Mouse (Mus musculus) heart, postnatal 0 days (tissue): Measurements from ENCODE around the gene Arpc5. TPM values are rescaled to one million over a fixed set of nuclear protein-coding genes. Genes with fewer than 3 reads are reported as not detected.
"Not testable (repeated sequence)": the region's sequence is repeated elsewhere in the genome, so short reads cannot be mapped to it uniquely, and the experiment has no call there.

Experiments used
- ATAC-seq: fragments of 200-750 bp; cut with Nextera tagmentation; 2 replicates; pipeline ENCODE4 v1.8.0; 2017; ENCODE audit warnings: low read depth, moderate number of reproducible peaks, moderate library complexity; ENCODE audit not compliant: insufficient read depth
- DNase-seq: peaks from one replicate; pipeline ENCODE4 v3.0.0-alpha.2; 2016; ENCODE audit warnings: low spot score
- H3K27ac ChIP-seq: fragments of 300-500 bp; sonication (generic); 2 replicates; pipeline ENCODE4 v1.5.1; 2014; ENCODE audit warnings: low read depth, mild to moderate bottlenecking
- H3K27me3 ChIP-seq: fragments of 300-500 bp; sonication (generic); 2 replicates; pipeline ENCODE4 v1.6.1; 2014; ENCODE audit warnings: low read length, mixed read lengths; ENCODE audit not compliant: control insufficient read depth, insufficient read depth
- H3K36me3 ChIP-seq: fragments of 300-500 bp; sonication (generic); replicated peaks from 2 replicates; pipeline ENCODE4 v1.6.1; 2014; ENCODE audit warnings: low read length, mixed read lengths; ENCODE audit not compliant: control insufficient read depth, insufficient read depth
- H3K4me1 ChIP-seq: fragments of 300-500 bp; sonication (generic); 2 replicates; pipeline ENCODE4 v1.6.1; 2014; ENCODE audit warnings: antibody characterized with exemption; ENCODE audit not compliant: control insufficient read depth, insufficient read depth
- H3K4me2 ChIP-seq: fragments of 300-500 bp; sonication (generic); 2 replicates; pipeline ENCODE4 v1.6.1; 2014; ENCODE audit warnings: low read depth, mild to moderate bottlenecking, low read length, moderate library complexity
- H3K4me3 ChIP-seq: fragments of 300-500 bp; sonication (generic); 2 replicates; pipeline ENCODE4 v1.5.1; 2014; ENCODE audit warnings: low read depth, low read length
- H3K9ac ChIP-seq: fragments of 300-500 bp; sonication (generic); replicated peaks from 2 replicates; pipeline ENCODE4 v1.6.1; 2014; ENCODE audit warnings: low read depth, low read length, mixed read lengths
- H3K9me3 ChIP-seq: fragments of 300-500 bp; sonication (generic); replicated peaks from 2 replicates; pipeline ENCODE4 v1.6.1; 2016; ENCODE audit warnings: low read length; ENCODE audit not compliant: control insufficient read depth
- CTCF ChIP-seq: IDR thresholded peaks from 2 replicates; pipeline ENCODE4 v1.5.1; 2016; ENCODE audit warnings: antibody characterized with exemption, control low read depth, low read depth
- EP300 ChIP-seq: IDR thresholded peaks from 2 replicates; pipeline ENCODE4 v1.6.1; 2016; ENCODE audit warnings: antibody characterized with exemption, low read depth
- WGBS: fragments of 180-500 bp; shearing (Covaris S2); extraction: QIAGEN DNeasy Blood & Tissue Kit; methylation state at CpG from one replicate; pipeline ENCODE4 v1.1.7; 2014; 5-methylcytosine and 5-hydroxymethylcytosine counted together
- polyA plus RNA-seq: library from polyadenylated mRNA; unstranded; fragments of >200 nt; fragmentation: Nextera tagmentation; extraction: Ambion mirVana; gene quantifications from 2 replicates; pipeline ENCODE4 v1.2.1, GENCODE M21; 2015
- total RNA-seq: library from RNA; depleted of rRNA; stranded (reverse); fragments of >200 nt; gene quantifications from 2 replicates; pipeline ENCODE4 v1.2.3, GENCODE M21; 2014; ENCODE audit warnings: low replicate concordance

Gene Arpc5
- total and polyA plus RNA-seq, 2 experiments from 2014 or later, result 94.3 to 152 TPM

DNA sequence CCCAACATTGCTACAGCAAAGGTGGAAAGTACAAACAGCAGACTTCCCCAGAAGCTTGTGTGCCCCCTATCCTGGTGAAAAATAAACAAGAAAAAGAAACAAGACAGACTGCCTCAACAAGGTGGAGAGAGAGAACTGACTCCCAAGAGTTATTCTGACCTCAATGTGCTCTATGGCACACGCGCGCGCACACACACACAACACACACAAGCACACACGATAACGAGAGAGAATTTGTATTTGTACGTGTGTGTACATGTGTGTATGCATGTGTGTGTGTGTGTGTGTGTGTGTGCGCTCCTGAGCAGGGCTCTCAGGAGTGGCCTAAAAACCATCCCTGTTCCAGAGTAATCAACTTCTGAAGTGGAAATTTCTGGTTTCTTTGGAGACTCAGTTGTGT, 18.3 kb downstream of the Arpc5 start:
- 94% methylated on average over 8 of the region's 8 CpGs for WGBS
- Histone ChIP-seq H3K27me3 (no peaks in the 10 kb centered on the region), H3K9ac (no peak overlapping the region), H3K27ac (no peak overlapping the region), H3K36me3 (no peaks in the 10 kb centered on the region), H3K9me3 (no peaks in the 10 kb centered on the region), H3K4me2 (no peak overlapping the region), H3K4me3 (no peak overlapping the region), H3K4me1 (no peaks in the 10 kb centered on the region)
- TF ChIP-seq EP300 (no peak), CTCF (no peak)
- DNase-seq, result no peak
- ATAC-seq, result no peak

DNA sequence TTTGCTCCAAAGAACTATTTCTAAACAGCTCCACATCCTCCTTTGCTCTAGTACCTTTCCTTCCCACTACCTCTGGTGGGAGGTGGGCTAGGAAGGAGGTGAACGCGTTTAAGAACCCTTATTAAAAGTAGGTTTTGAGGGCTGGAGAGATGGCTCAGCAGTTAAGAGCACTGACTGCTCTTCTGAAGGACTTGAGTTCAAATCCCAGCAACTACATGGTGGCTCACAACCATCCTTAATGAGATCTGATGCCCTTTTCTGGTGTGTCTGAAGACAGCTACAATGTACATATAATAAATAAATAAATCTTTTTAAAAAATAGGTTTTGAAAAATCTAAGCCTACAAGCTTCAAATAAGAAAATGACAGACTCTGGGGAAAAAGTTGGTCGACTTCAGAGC, 19.1 kb downstream of the Arpc5 start:
- not testable (repeated sequence) for H3K9ac ChIP-seq, H3K4me1 ChIP-seq, H3K9me3 ChIP-seq, H3K36me3 ChIP-seq, H3K27me3 ChIP-seq, DNase-seq, H3K4me3 ChIP-seq, ATAC-seq, H3K27ac ChIP-seq, H3K4me2 ChIP-seq
- 87% methylated on average over 3 of the region's 3 CpGs for WGBS

DNA sequence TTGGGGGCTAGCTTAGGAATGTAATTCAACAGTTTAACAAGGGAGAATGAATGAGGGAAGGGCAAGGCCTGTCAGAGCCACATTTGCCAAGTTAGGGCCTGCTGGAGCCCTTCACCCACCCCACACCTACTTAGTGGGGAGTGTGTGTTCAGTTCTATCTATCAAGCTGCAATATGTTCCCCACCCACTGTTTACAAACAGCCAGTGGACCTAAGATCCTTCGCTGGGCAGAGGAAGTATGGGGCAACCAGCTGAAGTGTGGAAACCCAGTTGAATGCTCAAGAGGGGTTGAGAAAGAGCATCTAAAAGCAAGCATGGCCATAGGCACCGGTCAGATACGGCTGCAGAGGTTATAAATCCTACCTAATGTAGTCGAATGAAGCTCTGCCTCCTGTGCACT, 20.6 kb downstream of the Arpc5 start:
- DNase-seq (no peak), ATAC-seq (no peak)
- no peak overlapping the region for H3K4me2 ChIP-seq
- H3K9ac ChIP-seq, result no peak overlapping the region
- WGBS, result 80% methylated on average over 4 of the region's 4 CpGs
- H3K4me1 ChIP-seq, result peaks cover 9% of the 10 kb centered on the region; the same call in 1 of the 2 replicates
- H3K27ac ChIP-seq, result no peak overlapping the region
- no peaks in the 10 kb centered on the region for H3K36me3 ChIP-seq
- no peaks in the 10 kb centered on the region for H3K9me3 ChIP-seq
- TF ChIP-seq CTCF (no peak), EP300 (no peak)
- H3K27me3 ChIP-seq, result no peaks in the 10 kb centered on the region
- H3K4me3 ChIP-seq, result no peak overlapping the region

DNA sequence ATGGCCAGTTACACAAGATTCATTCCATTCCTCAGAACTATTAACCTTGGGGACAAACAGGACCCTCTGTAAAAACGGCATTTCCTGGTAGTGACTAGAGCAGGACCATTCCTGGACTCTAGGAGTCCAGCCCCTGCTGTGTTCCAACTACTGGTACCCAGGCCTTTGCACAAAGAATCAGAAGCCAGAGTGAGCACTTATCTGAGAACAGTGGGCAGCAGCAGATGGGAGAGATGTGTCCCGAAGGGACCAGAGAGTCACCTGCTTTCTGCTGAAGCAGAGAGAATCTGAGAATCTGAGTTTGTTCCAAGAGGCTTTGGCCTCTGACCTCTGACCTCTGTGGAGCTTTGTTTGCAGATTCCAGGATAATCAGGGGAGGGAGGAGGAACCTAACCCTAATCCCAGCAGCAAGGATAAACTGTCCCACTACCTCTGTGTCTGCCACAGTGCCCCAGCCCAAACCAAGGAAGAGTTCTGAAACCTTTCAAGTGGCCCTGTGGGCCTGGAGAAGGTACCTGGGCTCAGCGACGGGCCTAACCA, 21.8 kb downstream of the Arpc5 start:
- no peak overlapping the region for H3K4me3 ChIP-seq
- no peaks in the 10 kb centered on the region for H3K27me3 ChIP-seq
- ATAC-seq (no peak), DNase-seq (no peak)
- no peak overlapping the region for H3K4me2 ChIP-seq
- TF ChIP-seq EP300 (no peak), CTCF (no peak)
- H3K36me3 ChIP-seq, result no peaks in the 10 kb centered on the region
- WGBS, result 61% methylated on average over 4 of the region's 4 CpGs
- no peak overlapping the region for H3K27ac ChIP-seq
- H3K9ac ChIP-seq, result no peak overlapping the region
- no peaks in the 10 kb centered on the region for H3K9me3 ChIP-seq
- peaks cover 9% of the 10 kb centered on the region; the same call in 1 of the 2 replicates for H3K4me1 ChIP-seq

DNA sequence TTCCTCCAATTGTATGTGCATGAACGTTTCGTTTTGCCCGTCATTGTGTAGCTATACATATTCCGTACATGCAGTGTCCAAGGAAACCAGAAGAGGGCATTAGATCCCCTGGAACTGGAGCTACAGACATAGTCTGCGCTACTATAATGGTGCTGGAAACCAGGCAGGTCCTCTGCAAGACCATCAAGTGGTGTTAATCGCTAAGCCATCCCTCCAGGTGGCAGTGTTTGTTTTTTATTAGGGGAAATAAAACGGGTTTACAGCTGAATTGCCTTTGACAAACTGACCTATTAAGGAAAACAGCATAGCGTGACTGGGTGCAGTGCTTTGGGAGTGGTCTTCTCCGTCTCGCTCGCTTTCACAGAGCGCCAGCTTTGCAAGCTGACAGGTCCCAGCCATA, 23.9 kb downstream of the Arpc5 start:
- Histone ChIP-seq H3K27ac (no peak overlapping the region), H3K4me3 (no peak overlapping the region)
- 26% methylated on average over 12 of the region's 12 CpGs for WGBS

DNA sequence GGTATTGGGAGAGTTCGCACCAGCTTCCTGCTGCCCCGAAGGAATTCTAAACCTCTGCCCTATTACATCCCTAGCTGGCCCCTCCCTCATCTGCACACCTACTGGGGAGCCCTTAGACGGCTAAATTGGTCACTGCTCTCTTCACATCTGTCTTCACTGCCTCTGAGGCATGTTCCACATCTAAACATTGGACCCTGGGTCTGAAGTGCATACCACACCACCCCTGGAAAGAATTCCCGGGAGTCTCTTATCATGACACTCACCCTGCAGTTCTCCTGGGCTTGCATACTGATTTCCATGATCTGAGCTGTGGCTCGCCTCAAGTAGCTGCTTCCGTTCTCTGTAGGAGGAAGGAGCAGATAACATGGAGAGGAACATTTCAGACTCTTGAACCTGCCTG, 24.5 kb downstream of the Arpc5 start:
- no peak overlapping the region for H3K4me3 ChIP-seq
- no peaks in the 10 kb centered on the region for H3K9me3 ChIP-seq
- peaks cover 11% of the 10 kb centered on the region; the same call in 1 of the 2 replicates for H3K4me1 ChIP-seq
- H3K36me3 ChIP-seq, result no peaks in the 10 kb centered on the region
- no peak for TF ChIP-seq CTCF
- no peak for TF ChIP-seq EP300
- no peaks in the 10 kb centered on the region for H3K27me3 ChIP-seq
- H3K27ac ChIP-seq, result peak overlapping the region; percentile 58
- DNase-seq (no peak), ATAC-seq (peak; percentile 36; the same call in 1 of the 2 replicates)
- 9% methylated on average over 6 of the region's 6 CpGs for WGBS
- no peak overlapping the region for H3K4me2 ChIP-seq
- no peak overlapping the region for H3K9ac ChIP-seq

More for the DNA sequence above, 23.9 kb downstream of the Arpc5 start:
- ATAC-seq, result peak; percentile 55
- no peaks in the 10 kb centered on the region for H3K9me3 ChIP-seq
- no peak overlapping the region for H3K4me2 ChIP-seq
- no peaks in the 10 kb centered on the region for H3K36me3 ChIP-seq
- no peak for TF ChIP-seq EP300
- TF ChIP-seq CTCF, result peak; percentile 70
- DNase-seq, result peak; percentile 47
- H3K27me3 ChIP-seq, result no peaks in the 10 kb centered on the region
- H3K4me1 ChIP-seq, result peaks cover 9% of the 10 kb centered on the region; the same call in 1 of the 2 replicates
- no peak overlapping the region for H3K9ac ChIP-seq
